Mouse (Mus musculus) E14TG2a.4 (cell line): ENCODE results near the gene Mbtd1.
"Not testable (repeated sequence)": the region's sequence is repeated elsewhere in the genome, so short reads cannot be mapped to it uniquely, and the experiment has no call there.

Experiments used
- H3K27me3 ChIP-seq: 2 replicates; pipeline ENCODE4 v1.6.1; 2014; ENCODE audit warnings: low read length, control low read depth; ENCODE audit not compliant: insufficient read depth
- H3K36me3 ChIP-seq: 2 replicates; pipeline ENCODE4 v1.6.1; 2014; ENCODE audit warnings: low read length, control low read depth; ENCODE audit not compliant: insufficient read depth
- H3K4me1 ChIP-seq: replicated peaks from 2 replicates; pipeline ENCODE4 v1.6.1; 2014; ENCODE audit warnings: low read depth, low read length, control low read depth
- H3K4me3 ChIP-seq: replicated peaks from 2 replicates; pipeline ENCODE4 v1.5.1; 2014; ENCODE audit warnings: mild to moderate bottlenecking, low read length
- H3K9me3 ChIP-seq: 2 replicates; pipeline ENCODE4 v1.6.1; 2014; ENCODE audit warnings: low read length, control low read depth
- CTCF ChIP-seq: conservative IDR thresholded peaks from 2 replicates; pipeline ENCODE4 v1.5.1; 2014; ENCODE audit warnings: low read length
- NANOG ChIP-seq: IDR thresholded peaks from 2 replicates; pipeline ENCODE4 v1.6.1; 2014; ENCODE audit warnings: borderline replicate concordance, low read length, mixed read lengths
- POU5F1 ChIP-seq: IDR thresholded peaks from 2 replicates; pipeline ENCODE4 v1.6.1; 2014; ENCODE audit warnings: low read length, borderline replicate concordance

Gene Mbtd1

GRCm38 (mm10) chr11:93911603-93912002 lies 26.0 kb downstream of the Mbtd1 start:
- H3K4me3 ChIP-seq, result no peak overlapping the region
- H3K36me3 ChIP-seq, result peaks cover 94% of the 10 kb centered on the region
- TF ChIP-seq CTCF, result no peak
- H3K27me3 ChIP-seq, result no peaks in the 10 kb centered on the region
- H3K9me3 ChIP-seq, result no peaks in the 10 kb centered on the region
- no peaks in the 10 kb centered on the region for H3K4me1 ChIP-seq

GRCm38 (mm10) chr11:93915019-93915418 lies 29.4 kb downstream of the Mbtd1 start:
- H3K27me3 ChIP-seq, H3K9me3 ChIP-seq, H3K4me3 ChIP-seq, H3K4me1 ChIP-seq: not testable (repeated sequence)
- H3K36me3 ChIP-seq, result peaks cover 96% of the 10 kb centered on the region

DNA sequence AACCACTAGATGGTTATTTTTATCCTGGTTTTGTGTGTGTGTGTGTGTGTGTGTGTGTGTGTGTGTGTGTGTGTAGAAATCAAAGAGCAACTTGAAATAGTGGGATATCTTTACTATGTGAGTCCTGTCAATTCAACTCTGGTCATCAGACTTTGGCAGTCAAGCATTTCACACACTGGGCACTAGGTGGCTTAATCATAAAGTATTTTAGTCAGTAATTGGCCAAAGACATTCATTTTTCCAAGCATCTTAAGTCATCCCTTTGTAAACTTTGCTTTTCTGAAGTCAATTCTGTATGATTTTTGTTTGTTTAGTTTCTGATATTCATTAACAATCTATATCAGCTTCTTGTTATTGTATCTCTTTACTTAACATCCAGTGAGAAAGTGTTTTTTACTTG lies 43.5 kb downstream of the Mbtd1 start:
- no peak for TF ChIP-seq NANOG
- no peak for TF ChIP-seq CTCF
- no peak for TF ChIP-seq POU5F1
- H3K27me3 ChIP-seq, result no peaks in the 10 kb centered on the region
- H3K4me3 ChIP-seq, result no peak overlapping the region
- peaks cover 97% of the 10 kb centered on the region for H3K36me3 ChIP-seq
- no peaks in the 10 kb centered on the region for H3K9me3 ChIP-seq
- H3K4me1 ChIP-seq, result no peaks in the 10 kb centered on the region

GRCm38 (mm10) chr11:93940906-93941305 lies 55.3 kb downstream of the Mbtd1 start:
- no peak overlapping the region for H3K4me3 ChIP-seq
- H3K27me3 ChIP-seq, result no peaks in the 10 kb centered on the region
- no peaks in the 10 kb centered on the region for H3K9me3 ChIP-seq
- TF ChIP-seq CTCF (no peak), POU5F1 (no peak), NANOG (no peak)
- peaks cover 11% of the 10 kb centered on the region for H3K4me1 ChIP-seq
- H3K36me3 ChIP-seq, result peaks cover 93% of the 10 kb centered on the region

DNA sequence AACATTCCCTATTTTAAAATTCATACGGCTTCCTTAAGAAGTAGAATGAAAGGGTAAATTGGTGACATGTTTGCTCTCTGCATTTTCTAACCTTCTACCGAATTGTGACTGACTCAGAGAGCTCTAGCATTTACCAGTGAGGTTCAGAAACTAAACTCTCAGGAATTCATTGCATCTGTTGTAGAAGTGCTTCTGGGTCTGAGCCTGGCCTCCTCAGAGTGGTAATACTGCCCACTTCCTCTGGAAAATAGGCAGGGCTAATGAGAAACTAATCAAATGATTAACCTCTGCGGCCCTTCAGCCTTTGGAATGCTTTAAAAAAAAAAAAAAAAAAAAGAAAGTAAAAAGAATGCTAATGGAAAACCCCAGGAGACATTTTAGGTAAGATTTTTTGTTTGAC lies 59.3 kb downstream of the Mbtd1 start:
- TF ChIP-seq POU5F1 (no peak), NANOG (no peak), CTCF (no peak)
- peaks cover 32% of the 10 kb centered on the region for H3K4me1 ChIP-seq
- H3K27me3 ChIP-seq, result no peaks in the 10 kb centered on the region
- H3K36me3 ChIP-seq, result peaks cover 86% of the 10 kb centered on the region
- no peaks in the 10 kb centered on the region for H3K9me3 ChIP-seq
- no peak overlapping the region for H3K4me3 ChIP-seq

DNA sequence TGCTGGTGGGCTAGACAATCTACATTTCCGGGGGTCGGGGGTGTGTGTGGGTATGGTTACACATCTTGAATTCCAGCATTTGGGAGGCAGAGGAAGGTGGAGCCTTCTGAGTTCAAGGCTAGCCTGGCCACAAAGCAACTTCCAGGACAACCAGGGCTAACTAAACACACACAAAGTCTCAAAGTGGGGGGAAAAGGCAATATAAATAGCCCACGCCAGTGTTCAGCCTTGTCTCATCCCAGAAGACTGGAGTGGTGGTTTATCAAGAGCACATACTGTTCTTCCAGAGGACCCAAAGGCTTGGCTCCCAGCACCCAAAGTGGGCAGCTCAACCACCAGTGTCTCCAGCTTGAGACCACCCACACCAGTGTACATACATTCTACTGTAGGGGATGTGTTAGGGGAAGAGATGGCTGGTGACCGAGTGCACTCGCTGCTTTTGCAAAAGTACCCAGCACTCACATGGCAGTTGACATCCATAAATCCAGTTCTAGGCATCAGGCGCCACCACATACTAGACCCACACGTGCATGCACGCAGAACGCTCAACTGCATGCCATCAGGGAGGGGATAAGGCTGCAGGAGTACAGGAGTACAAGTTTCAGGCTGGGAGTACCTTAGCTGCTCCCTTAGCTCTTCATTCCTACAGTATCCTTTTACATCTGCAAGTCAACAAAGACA lies 63.4 kb downstream of the Mbtd1 start:
- no peak for TF ChIP-seq POU5F1
- no peak for TF ChIP-seq NANOG
- no peak for TF ChIP-seq CTCF

DNA sequence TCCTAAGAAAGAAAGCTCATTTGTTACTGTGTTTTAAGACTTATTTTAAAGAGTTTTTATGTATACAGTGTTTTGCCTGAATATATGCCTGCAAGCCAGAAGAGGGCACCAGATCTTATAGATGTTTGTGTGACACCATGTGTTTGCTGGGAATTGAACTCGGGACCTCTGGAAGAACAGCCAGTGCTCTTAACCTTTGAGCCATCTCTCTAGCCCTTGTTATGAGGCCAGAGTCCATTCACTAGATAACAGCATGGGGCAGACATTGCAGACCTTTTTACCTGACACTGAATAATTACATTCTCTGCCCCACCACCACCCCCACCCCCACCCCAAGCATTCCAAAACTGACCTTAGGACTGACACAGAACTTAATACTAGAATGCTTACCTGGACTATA lies 64.4 kb downstream of the Mbtd1 start:
- no peaks in the 10 kb centered on the region for H3K9me3 ChIP-seq
- no peaks in the 10 kb centered on the region for H3K27me3 ChIP-seq
- TF ChIP-seq NANOG (no peak), CTCF (no peak), POU5F1 (no peak)
- peaks cover 67% of the 10 kb centered on the region for H3K4me1 ChIP-seq
- H3K4me3 ChIP-seq, result no peak overlapping the region
- peaks cover 88% of the 10 kb centered on the region for H3K36me3 ChIP-seq

More for the DNA sequence above, 63.4 kb downstream of the Mbtd1 start:
- no peaks in the 10 kb centered on the region for H3K27me3 ChIP-seq
- peaks cover 64% of the 10 kb centered on the region for H3K4me1 ChIP-seq
- H3K4me3 ChIP-seq, result no peak overlapping the region
- H3K36me3 ChIP-seq, result peaks cover 89% of the 10 kb centered on the region
- no peaks in the 10 kb centered on the region for H3K9me3 ChIP-seq

GRCm38 (mm10) chr11:93952376-93952775 lies 66.7 kb downstream of the Mbtd1 start:
- Histone ChIP-seq H3K36me3 (peaks cover 75% of the 10 kb centered on the region), H3K9me3 (no peaks in the 10 kb centered on the region), H3K4me1 (peaks cover 68% of the 10 kb centered on the region), H3K27me3 (no peaks in the 10 kb centered on the region), H3K4me3 (peak overlapping the region; percentile 93)
- TF ChIP-seq CTCF (no peak), POU5F1 (no peak), NANOG (no peak)

DNA sequence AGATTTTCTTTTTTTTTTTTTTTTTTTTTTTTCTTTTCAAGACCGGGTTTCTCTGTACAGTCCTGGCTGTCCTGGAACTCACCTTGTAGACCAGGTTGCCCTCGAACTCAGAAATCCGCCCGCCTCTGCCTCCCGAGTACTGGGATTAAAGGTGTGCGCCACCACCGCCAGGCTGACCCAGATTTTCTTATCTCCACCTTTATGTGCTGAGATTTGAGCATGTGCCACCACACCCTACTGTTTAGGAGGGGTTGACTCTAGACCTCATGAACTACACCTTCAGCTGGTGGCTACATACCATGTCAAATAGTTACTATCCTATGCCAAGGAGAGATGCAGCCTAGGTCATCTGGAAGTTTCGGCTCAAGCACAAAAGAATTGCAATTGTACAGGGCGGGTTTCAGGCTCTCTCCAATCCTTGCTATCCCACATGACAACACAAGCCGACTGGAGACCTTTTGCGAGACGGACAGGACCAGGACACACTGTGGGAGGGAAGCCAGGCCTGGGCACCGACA lies 69.1 kb downstream of the Mbtd1 start:
- Histone ChIP-seq H3K9me3 (no peaks in the 10 kb centered on the region), H3K4me3 (peak overlapping the region; percentile 93), H3K27me3 (no peaks in the 10 kb centered on the region), H3K4me1 (peaks cover 71% of the 10 kb centered on the region), H3K36me3 (peaks cover 74% of the 10 kb centered on the region)
- TF ChIP-seq NANOG (no peak), POU5F1 (no peak), CTCF (no peak)
